Mouse (Mus musculus) CH12.LX (cell line): ENCODE results near the gene Ech1.

Experiments used
- CHD1 ChIP-seq: IDR thresholded peaks from 2 replicates; pipeline ENCODE4 v1.6.1; 2012; ENCODE audit warnings: low read depth, low read length, improper control_type of control experiment, inconsistent platforms
- EP300 ChIP-seq: IDR thresholded peaks from 2 replicates; pipeline ENCODE4 v1.6.1; 2011; ENCODE audit warnings: low read length, improper control_type of control experiment
- ETS1 ChIP-seq: conservative IDR thresholded peaks from 2 replicates; pipeline ENCODE4 v1.6.1; 2012; ENCODE audit warnings: low read depth, mild to moderate bottlenecking, inconsistent platforms, low read length, improper control_type of control experiment, moderate library complexity
- IRF4 ChIP-seq: IDR thresholded peaks from 2 replicates; pipeline ENCODE4 v1.6.1; 2014; ENCODE audit warnings: low read depth, mild to moderate bottlenecking, inconsistent platforms, low read length, improper control_type of control experiment
- JUND ChIP-seq: conservative IDR thresholded peaks from 2 replicates; pipeline ENCODE4 v1.6.1; 2011; ENCODE audit warnings: low read depth, low read length, improper control_type of control experiment
- MAFK ChIP-seq: IDR thresholded peaks from 2 replicates; pipeline ENCODE4 v1.6.1; 2011; ENCODE audit warnings: low read length, improper control_type of control experiment; ENCODE audit not compliant: insufficient replicate concordance
- NELFE ChIP-seq: IDR thresholded peaks from 2 replicates; pipeline ENCODE4 v1.6.1; 2011; ENCODE audit warnings: low read depth, low read length, improper control_type of control experiment
- POLR2A ChIP-seq: IDR thresholded peaks from 2 replicates; pipeline ENCODE4 v1.6.1; 2011; ENCODE audit warnings: low read depth, mild to moderate bottlenecking, improper control_type of control experiment, low read length
- POLR2AphosphoS2 ChIP-seq: IDR thresholded peaks from 2 replicates; pipeline ENCODE4 v1.6.1; 2011; ENCODE audit warnings: low read depth, low read length, improper control_type of control experiment
- TCF12 ChIP-seq: IDR thresholded peaks from 2 replicates; pipeline ENCODE4 v1.6.1; 2014; ENCODE audit warnings: low read depth, mild to moderate bottlenecking, inconsistent platforms, low read length, improper control_type of control experiment
- UBTF ChIP-seq: IDR thresholded peaks from 2 replicates; pipeline ENCODE4 v1.6.1; 2012; ENCODE audit warnings: low read depth, mild to moderate bottlenecking, inconsistent platforms, low read length, improper control_type of control experiment, moderate library complexity
- USF1 ChIP-seq: IDR thresholded peaks from 2 replicates; pipeline ENCODE4 v1.6.1; 2014; ENCODE audit warnings: low read depth, mild to moderate bottlenecking, inconsistent platforms, low read length, improper control_type of control experiment
- ZC3H11A ChIP-seq: IDR thresholded peaks from 2 replicates; pipeline ENCODE4 v1.6.1; 2012; ENCODE audit warnings: low read depth, mild to moderate bottlenecking, inconsistent platforms, low read length, improper control_type of control experiment

DNA sequence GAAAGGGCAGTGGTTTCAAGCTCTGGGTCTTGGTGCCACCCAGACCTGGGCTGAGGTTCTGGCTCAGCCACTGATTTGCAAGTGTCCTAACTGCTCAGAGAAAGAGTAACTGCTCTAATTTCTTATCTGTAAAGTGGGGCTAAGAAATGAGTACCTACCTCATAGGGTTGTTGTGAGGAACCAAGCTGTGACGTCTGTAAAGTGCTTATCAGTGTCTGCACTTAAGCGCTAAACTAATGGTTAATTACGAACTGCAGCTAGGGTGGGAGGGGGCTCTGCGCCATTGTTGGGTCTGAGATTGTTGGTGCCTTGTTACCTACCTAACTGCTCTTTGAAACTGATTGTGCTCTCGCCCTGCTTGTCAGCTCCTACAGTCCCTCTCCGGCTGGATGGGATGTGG is 7.5 kb upstream of the Ech1 start:
- TF ChIP-seq IRF4 (no peak), POLR2AphosphoS2 (no peak), ETS1 (no peak), UBTF (no peak), JUND (no peak), EP300 (no peak), POLR2A (no peak), ZC3H11A (no peak), USF1 (no peak), NELFE (no peak), CHD1 (no peak), MAFK (no peak), TCF12 (no peak)
